Mouse (Mus musculus) limb, embryonic 10.5 days (tissue): ENCODE data around the gene Cars2. TPM values are rescaled to one million over a fixed set of nuclear protein-coding genes. Genes with fewer than 3 reads are reported as not detected.
"Not testable (repeated sequence)": the region's sequence is repeated elsewhere in the genome, so short reads cannot be mapped to it uniquely, and the experiment has no call there.

Experiments used
- DNase-seq: peaks from one replicate; pipeline ENCODE4 v3.0.0-alpha.2; 2017; ENCODE audit warnings: low spot score
- H3K27ac ChIP-seq: fragments of 300-500 bp; sonication (generic); 2 replicates; pipeline ENCODE4 v1.5.1; 2016; ENCODE audit warnings: mild to moderate bottlenecking
- H3K27me3 ChIP-seq: fragments of 300-500 bp; sonication (generic); 2 replicates; pipeline ENCODE4 v1.6.1; 2016; ENCODE audit warnings: low read depth, mild to moderate bottlenecking; ENCODE audit not compliant: poor library complexity, severe bottlenecking
- H3K36me3 ChIP-seq: fragments of 300-500 bp; sonication (generic); 2 replicates; pipeline ENCODE4 v1.6.1; 2016; ENCODE audit warnings: mild to moderate bottlenecking, moderate library complexity
- H3K4me1 ChIP-seq: fragments of 300-500 bp; sonication (generic); 2 replicates; pipeline ENCODE4 v1.6.1; 2016
- H3K4me3 ChIP-seq: fragments of 300-500 bp; sonication (generic); 2 replicates; pipeline ENCODE4 v1.5.1; 2016; ENCODE audit warnings: mild to moderate bottlenecking, moderate library complexity
- H3K9me3 ChIP-seq: fragments of 300-500 bp; sonication (generic); replicated peaks from 2 replicates; pipeline ENCODE4 v1.6.1; 2016; ENCODE audit warnings: mild to moderate bottlenecking
- WGBS: fragments of 180-500 bp; shearing (Covaris S2); methylation state at CpG from one replicate; pipeline ENCODE4 v1.1.7; 2016; 5-methylcytosine and 5-hydroxymethylcytosine counted together
- polyA plus RNA-seq: library from polyadenylated mRNA; unstranded; fragments of >200 nt; fragmentation: Nextera tagmentation; extraction: Ambion mirVana; gene quantifications from 2 replicates; pipeline ENCODE4 v1.2.1, GENCODE M21; 2016

Gene Cars2
- polyA plus RNA-seq, 1 experiment from 2014 or later, result 20.1 TPM

DNA sequence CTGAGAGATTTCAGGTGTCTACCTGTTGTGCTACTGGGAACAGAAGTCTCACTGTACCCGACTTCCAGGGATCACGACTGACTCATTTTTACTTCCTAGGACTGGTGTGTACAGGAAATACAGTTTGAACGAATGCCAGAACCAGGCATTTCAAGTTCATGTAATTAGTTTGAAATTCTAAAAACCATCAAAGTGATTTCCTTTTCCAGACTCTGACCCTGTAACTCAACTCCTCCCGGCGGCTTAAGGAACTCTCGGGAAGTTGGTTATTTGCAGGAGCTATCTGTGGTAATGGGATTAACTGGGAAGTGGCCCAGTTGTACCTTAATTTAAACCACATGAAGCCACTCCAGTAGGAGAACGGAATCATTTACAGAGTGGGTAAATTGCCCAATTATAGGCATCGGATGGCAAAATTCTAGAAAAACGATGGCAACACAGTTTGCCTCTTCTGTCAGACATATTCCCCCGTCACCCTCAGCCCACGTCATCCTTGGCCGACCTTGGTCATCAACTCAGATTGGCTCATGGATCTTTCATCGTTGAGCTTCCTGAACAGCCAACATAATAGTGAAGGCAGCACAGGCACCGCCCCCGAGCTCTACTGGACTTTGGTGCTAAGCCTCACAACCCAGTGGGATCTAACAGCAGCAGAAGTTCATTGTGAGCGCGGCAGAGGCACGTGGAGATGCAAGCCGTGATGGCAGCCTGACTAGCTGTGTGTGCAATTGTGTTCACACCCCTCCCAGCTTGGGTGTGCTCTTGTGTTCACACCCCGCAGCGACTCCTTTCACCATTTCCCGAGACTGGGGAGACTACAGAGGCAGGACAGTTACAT, 18.9 kb upstream of the Cars2 start:
- 0 out of 2 replicates have a peak, but pooled peaks cover 1% of the 10 kb centered on the region for H3K9me3 ChIP-seq
- H3K4me1 ChIP-seq, result peaks cover 37% of the 10 kb centered on the region
- H3K4me3 ChIP-seq, result no peak overlapping the region
- DNase-seq, result no peak
- peaks cover 63% of the 10 kb centered on the region for H3K36me3 ChIP-seq
- peak overlapping the region; percentile 70 for H3K27ac ChIP-seq
- H3K27me3 ChIP-seq, result no peaks in the 10 kb centered on the region
- WGBS, result 62% methylated on average over 22 of the region's 22 CpGs

DNA sequence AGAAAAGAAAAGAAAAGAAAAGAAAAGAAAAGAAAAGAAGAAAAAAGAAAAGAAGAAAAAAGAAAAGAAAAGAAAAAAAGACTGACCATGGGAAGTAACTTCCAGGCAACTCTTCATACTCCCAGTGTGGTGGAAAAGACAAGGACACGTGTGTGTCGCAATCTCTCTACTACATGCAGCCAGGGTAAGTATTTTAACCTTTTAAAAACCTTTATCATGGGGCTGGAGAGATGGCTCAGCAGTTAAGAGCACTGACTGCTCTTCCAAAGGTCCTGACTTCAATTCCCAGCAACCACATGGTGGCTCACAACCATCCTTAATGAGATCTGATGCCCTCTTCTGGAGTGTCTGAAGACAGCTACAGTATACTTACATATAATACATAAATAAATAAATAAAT, 17.6 kb upstream of the Cars2 start:
- H3K36me3 ChIP-seq, result peaks cover 76% of the 10 kb centered on the region
- not testable (repeated sequence) for H3K9me3 ChIP-seq, DNase-seq, H3K27ac ChIP-seq, H3K4me3 ChIP-seq, H3K27me3 ChIP-seq
- peaks cover 25% of the 10 kb centered on the region for H3K4me1 ChIP-seq
- WGBS, result 97% methylated on average over 2 of the region's 2 CpGs

DNA sequence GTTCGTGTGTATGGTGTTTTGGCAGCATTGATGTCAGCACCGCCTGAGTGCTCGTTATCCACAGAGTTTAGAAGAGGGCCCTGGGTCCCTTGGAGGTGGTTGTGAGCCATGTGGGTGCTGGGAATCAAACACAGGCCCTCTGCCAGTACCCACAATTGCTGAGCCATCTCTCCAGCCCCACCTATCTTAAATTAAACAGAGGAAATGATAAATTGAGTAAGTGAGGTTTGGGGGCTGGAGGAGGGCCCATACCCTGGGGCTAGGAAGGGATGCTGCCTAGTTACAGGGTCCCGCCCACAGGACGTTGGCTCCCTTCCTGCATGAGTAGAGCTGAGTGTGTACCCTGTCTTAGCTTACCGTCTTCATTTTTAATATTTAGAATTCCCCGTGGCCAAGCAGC, 14.1 kb upstream of the Cars2 start:
- no peak for DNase-seq
- 94% methylated on average over 7 of the region's 7 CpGs for WGBS
- Histone ChIP-seq H3K27ac (0 out of 2 replicates have a peak overlapping the region, but pooled peaks have one; percentile 8), H3K27me3 (no peaks in the 10 kb centered on the region), H3K4me3 (no peak overlapping the region), H3K36me3 (peaks cover 87% of the 10 kb centered on the region), H3K9me3 (0 out of 2 replicates have a peak, but pooled peaks cover 3% of the 10 kb centered on the region), H3K4me1 (peaks cover 12% of the 10 kb centered on the region)

DNA sequence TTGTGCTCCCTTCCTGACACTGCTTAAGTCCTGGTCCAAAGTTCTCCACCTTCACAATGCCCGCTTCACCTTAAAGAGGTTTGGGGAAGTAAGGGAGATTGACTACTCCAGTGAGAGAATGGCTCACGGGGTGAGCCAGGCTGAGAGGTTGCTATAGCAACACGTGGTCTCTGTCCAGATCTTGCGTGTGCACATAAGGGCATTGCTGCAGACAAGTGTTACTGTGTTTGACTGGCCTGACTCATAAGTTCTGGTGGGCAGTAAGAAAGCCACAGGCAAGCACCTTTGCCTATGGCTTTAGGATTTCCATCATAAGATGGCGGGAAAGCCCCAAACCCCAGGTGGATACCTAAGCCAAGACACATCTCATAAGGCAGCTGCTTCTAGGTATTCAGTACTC, 13.7 kb upstream of the Cars2 start:
- WGBS, result 90% methylated on average over 5 of the region's 5 CpGs
- no peak for DNase-seq

DNA sequence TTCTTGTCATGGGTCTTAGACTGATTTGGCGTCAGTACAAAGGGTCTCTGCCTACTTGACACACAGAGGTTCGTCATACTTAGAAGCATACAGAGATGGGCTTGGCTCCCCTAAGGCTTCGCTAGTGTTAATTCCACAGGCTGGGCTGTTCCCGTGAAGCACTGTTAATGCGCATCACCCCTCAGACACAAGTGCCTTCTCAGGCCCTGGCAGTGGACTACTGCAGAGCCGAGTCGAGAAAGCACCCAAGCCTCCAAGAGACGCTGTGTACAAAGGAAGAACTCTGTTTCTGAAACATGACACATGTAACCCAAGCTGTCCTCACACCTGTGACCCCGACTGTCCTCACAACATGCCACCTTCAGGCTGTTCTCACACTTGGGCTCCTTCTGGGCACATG, 9.6 kb upstream of the Cars2 start:
- H3K27ac ChIP-seq, result no peak overlapping the region
- H3K4me3 ChIP-seq, result no peak overlapping the region
- H3K27me3 ChIP-seq, result no peaks in the 10 kb centered on the region

More for the DNA sequence above, 13.7 kb upstream of the Cars2 start:
- Histone ChIP-seq H3K9me3 (0 out of 2 replicates have a peak, but pooled peaks cover 3% of the 10 kb centered on the region), H3K36me3 (peaks cover 87% of the 10 kb centered on the region), H3K4me3 (no peak overlapping the region), H3K4me1 (peaks cover 12% of the 10 kb centered on the region), H3K27me3 (no peaks in the 10 kb centered on the region), H3K27ac (no peak overlapping the region)

DNA sequence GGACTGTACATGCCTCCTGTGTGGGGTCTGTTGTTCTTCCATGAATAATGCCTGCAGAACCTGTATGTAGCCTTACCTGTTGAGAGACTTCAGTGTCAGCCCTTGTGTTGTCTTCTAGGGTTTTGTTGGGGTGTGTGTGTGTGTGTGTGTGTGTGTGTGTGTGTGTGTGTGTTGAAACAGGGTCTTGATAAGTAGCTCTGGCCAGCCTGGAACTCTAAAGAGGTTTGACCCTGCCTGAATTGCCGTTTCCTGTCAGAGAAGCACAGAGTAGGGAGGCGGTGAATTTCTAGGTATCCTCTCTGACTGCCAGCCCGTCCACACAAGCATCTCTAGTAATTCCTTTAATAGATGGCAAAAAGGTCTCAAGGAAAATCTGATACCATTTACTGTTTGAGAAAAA, 8.9 kb upstream of the Cars2 start:
- H3K36me3 ChIP-seq, result peaks cover 41% of the 10 kb centered on the region
- no peak overlapping the region; the same call in 1 of the 2 replicates for H3K4me3 ChIP-seq
- no peaks in the 10 kb centered on the region for H3K27me3 ChIP-seq
- 0 out of 2 replicates have a peak, but pooled peaks cover 2% of the 10 kb centered on the region for H3K9me3 ChIP-seq
- H3K27ac ChIP-seq, result no peak overlapping the region
- DNase-seq, result no peak
- 78% methylated on average over 3 of the region's 3 CpGs for WGBS
- peaks cover 19% of the 10 kb centered on the region for H3K4me1 ChIP-seq

More for the DNA sequence above, 9.6 kb upstream of the Cars2 start:
- 85% methylated on average over 9 of the region's 9 CpGs for WGBS
- H3K36me3 ChIP-seq, result peaks cover 48% of the 10 kb centered on the region
- H3K9me3 ChIP-seq, result 0 out of 2 replicates have a peak, but pooled peaks cover 3% of the 10 kb centered on the region
- H3K4me1 ChIP-seq, result peaks cover 13% of the 10 kb centered on the region
- no peak for DNase-seq

DNA sequence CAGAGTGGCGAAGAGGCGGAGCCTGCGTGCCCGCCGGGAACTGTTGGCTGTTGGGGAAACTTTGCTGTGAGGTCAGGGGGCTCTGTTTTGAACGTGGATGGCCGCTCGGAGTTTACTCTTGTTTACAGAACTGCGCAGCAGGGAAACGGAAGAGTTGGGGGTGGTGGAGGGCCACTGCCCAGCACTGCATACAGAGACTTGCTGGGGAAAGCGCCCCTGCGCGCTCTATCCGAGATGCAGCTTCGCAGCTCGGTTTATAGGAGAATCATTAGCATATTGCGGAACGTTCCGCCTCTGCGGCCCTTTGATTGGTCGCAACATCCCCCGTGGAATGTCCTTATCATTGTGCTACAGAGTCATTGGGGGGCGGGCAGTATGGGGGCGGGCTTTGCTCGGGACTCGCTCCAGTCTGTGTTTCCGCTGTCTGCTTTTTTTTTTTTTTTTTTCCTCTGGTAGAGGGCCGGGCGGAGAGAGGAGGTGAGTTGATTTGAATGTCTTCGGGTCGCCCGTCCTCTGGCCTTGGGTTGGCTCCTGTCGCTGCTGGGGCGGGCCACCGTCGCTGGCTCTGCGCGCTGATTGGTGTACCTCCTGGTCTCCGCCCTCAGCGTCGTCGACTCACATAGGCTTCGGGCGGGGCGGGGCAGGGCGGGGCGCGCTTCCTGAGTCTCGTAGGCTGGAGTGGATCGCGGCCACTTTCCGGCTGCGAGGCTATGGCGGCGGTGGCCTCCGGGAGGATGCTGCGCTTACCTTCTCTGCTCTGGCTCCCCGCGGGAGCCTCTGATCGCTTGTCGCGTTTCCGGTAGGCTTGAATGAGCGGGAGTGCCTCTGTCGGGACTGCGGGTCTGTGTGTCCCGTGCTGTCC, 7.4 kb upstream of the Cars2 start:
- peak overlapping the region; percentile 92 for H3K4me3 ChIP-seq
- H3K9me3 ChIP-seq, result no peaks in the 10 kb centered on the region
- WGBS, result under 1% methylated on average over 67 of the region's 67 CpGs
- DNase-seq, result peak; percentile 98
- no peaks in the 10 kb centered on the region for H3K27me3 ChIP-seq
- H3K27ac ChIP-seq, result peak overlapping the region; percentile 97
- H3K4me1 ChIP-seq, result peaks cover 27% of the 10 kb centered on the region
- H3K36me3 ChIP-seq, result peaks cover 26% of the 10 kb centered on the region

DNA sequence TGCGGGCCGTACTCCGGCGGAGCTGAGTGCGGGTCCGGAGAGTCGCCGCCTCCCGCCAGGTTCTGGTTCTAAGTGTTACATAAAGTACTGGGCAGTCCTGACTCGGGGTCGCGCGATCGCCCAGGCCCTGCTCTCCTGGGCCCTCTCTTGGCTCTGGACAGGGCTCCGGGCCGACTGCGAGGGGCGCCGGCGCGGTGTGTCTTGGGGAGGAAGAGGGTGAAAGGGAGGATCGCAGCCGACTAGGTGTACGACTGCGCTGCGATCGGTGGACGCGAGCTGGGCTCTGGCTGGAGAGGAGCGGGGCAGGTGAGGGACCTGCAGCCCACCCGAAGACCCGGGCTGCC, 6.8 kb upstream of the Cars2 start:
- peaks cover 22% of the 10 kb centered on the region for H3K36me3 ChIP-seq
- WGBS, result under 1% methylated on average over 32 of the region's 32 CpGs

DNA sequence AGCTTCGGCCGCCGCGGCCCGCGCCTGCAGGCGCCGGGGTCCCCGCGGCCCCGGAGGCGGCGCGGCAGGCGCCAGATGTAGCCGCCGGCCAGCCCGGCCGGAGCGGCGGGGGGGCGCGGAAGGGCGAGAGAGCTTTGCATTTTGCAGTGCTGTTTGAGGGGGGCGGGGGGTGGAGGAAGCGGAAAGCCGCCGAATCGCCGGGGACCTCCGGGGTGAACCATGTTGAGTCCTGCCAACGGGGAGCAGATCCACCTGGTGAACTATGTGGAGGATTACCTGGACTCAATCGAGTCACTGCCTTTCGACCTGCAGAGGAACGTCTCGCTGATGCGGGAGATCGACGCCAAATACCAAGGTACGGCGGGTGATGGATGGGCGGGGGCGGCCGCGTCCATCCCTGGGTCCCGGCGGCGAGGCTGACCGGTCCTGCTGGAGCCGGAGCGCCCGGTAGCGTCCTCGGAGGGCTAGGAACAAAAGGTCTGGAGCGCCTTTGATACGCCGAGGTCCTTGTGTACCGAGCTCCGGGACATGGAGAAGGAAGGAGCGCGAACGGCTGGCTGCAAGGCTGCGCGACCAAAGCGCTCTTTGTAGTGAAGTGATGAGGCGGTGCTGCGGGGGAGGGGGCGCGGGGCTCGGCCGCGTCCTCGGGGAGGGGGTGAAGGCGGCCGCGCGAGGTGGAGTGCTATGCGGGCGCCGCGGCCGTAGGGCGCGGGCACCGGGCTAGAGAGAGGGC, 6.3 kb upstream of the Cars2 start:
- no peaks in the 10 kb centered on the region for H3K27me3 ChIP-seq
- under 1% methylated on average over 85 of the region's 85 CpGs for WGBS
- peaks cover 27% of the 10 kb centered on the region for H3K4me1 ChIP-seq
- H3K27ac ChIP-seq, result peak overlapping the region; percentile 97
- DNase-seq, result peak; percentile 72
- peak overlapping the region; percentile 92 for H3K4me3 ChIP-seq
- peaks cover 17% of the 10 kb centered on the region for H3K36me3 ChIP-seq
- no peaks in the 10 kb centered on the region for H3K9me3 ChIP-seq

More for the DNA sequence above, 6.8 kb upstream of the Cars2 start:
- peak overlapping the region; percentile 92 for H3K4me3 ChIP-seq
- no peaks in the 10 kb centered on the region for H3K9me3 ChIP-seq
- peaks cover 27% of the 10 kb centered on the region for H3K4me1 ChIP-seq
- H3K27ac ChIP-seq, result peak overlapping the region; percentile 97
- no peak for DNase-seq
- no peaks in the 10 kb centered on the region for H3K27me3 ChIP-seq

DNA sequence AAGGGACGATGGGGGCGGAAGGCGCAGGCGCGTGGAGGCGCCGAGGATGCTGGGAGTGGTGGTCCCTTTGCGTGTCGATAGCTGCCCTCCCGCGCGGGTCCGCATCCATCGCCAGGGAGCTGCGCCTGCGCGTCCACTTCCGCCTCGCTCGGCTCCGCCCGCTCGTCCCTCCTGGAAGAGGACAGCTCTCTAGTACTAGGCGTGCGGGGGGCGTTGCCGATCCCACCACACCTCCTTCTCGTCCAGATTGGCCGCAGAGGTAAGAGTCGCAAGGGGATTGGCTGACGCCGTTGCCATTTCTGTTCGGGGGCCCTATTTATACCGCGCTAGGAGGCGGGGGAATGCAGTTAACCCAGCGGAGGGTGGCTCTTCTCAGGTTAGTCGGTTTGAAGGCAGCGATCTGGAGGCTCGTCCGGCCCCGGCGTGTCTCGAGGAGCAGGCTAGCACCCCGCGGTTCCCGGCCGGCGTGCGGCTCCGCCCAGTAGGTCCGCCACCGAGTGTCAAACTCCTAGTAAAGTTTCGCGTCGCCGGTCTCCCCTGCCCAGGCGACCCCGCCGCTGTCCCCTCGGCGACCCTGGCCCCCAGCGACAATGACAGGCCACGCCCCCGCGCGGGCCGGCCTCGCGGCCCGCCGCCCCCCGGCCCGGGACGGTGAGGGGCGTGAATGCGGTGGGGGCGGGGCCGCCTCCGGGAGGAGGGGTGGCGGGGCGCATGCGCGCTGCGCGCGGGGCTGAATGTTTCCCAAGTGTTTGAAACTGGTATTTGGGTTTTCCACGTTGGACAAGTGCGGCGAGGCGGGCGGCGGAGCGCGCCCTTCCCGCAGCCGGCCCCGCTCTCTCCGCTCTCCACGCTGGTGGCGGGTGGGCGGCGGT, 5.4 kb upstream of the Cars2 start:
- Histone ChIP-seq H3K27ac (peak overlapping the region; percentile 97), H3K4me1 (peaks cover 30% of the 10 kb centered on the region), H3K4me3 (peak overlapping the region; percentile 92), H3K27me3 (no peaks in the 10 kb centered on the region), H3K36me3 (peaks cover 8% of the 10 kb centered on the region), H3K9me3 (no peaks in the 10 kb centered on the region)
- under 1% methylated on average over 103 of the region's 103 CpGs for WGBS
- DNase-seq, result peak; percentile 99

DNA sequence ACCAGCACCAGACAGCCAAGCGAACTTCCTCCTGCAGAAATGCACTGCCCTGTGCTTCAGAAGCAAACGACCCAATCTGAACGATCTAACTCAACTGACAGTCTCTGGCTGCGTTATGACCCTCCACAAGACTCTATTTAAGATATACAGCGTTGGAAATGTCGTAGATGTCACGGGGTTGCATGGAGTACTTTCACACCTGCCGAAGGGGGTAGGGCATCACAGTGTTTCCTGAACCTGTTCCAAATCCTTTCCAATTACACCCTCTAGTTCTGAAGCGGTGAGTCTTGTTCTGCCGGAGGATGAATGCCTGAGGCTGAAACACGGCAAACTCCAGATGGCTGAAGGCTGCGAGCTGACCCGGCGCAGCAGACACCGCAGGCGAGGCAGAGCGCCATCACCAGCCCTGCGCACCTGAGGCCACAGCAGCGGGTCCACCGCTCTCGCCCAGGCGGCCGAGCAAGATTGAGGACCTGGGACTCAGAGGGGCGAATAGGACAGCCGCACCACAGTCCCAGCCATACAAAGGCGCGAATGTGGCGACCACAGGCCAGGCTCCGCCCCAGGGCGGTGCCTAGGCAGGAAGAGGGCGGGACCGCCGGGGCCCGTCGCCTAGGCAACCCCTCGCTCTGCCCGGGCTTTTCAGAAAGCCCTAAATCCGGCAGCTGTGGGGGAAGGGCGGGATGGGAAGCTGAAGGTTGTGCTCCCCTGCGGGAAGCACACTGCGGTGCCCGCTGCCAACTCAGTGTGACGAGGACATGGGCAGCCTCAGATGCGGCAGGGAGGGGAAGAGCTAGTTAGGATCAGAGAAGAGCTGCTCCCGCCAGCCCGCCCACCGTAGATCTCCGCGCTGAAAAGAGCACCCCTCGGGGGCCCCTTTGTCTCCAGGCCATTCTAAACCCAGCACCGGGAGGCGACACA, 4.5 kb upstream of the Cars2 start, which contains the start of gene Ing1:
Gene Ing1 (plus strand): TSS at position 773 of the 921 bp plus-strand sequence.
- peak; percentile 97 for DNase-seq
- WGBS, result under 1% methylated on average over 52 of the region's 52 CpGs

More for the DNA sequence above, 4.5 kb upstream of the Cars2 start, which contains the start of gene Ing1:
- Histone ChIP-seq H3K27me3 (no peaks in the 10 kb centered on the region), H3K36me3 (no peaks in the 10 kb centered on the region; the same call in 1 of the 2 replicates), H3K9me3 (no peaks in the 10 kb centered on the region), H3K4me1 (peaks cover 38% of the 10 kb centered on the region), H3K4me3 (peak within 1 kb of the TSS; percentile 92), H3K27ac (peak within 1 kb of the TSS; percentile 97)
